Mouse (Mus musculus): Measurements from ENCODE around the gene Scrn1.

Scrn1 gene

DNA sequence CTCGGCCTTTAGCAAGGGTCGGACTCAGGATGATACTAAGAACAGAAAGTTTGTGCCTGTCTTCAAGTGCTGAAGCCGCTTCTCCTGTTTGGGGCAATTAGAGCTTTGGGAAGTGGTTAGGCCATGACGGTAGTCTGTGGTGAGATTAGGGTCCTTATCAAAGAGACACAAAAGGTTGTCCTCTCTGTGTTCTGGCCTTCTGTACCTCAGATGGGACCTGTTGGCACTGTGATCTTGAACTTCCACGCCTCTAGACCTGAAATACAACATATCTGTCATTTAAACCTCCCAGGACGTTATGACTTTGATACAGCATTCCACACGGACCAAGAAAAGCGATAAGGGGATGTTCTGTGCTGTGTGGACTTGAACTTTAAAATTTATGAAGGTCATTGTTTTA lies 37.6 kb downstream of the Scrn1 start:
- DNase-seq: no peak

DNA sequence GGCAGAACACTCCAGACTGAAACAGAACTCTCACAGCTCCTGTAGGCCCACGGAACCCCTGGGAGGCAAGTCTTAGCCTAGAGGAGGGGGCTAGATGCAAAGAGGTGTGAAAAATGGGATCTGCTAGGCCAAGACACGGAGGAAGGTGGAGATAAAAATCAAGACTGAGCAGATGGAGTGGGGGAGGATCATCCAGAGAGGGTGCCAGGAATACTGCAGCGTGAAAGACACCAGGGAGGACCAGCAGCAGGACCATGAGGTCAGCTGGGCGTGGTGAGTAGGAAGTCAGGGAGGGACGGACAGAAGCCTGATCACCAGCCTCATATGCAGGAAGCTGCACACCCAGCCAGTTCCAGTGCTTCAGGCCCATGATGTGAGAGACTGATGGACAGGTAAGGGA lies 47.5 kb downstream of the Scrn1 start:
- DNase-seq: no peak

DNA sequence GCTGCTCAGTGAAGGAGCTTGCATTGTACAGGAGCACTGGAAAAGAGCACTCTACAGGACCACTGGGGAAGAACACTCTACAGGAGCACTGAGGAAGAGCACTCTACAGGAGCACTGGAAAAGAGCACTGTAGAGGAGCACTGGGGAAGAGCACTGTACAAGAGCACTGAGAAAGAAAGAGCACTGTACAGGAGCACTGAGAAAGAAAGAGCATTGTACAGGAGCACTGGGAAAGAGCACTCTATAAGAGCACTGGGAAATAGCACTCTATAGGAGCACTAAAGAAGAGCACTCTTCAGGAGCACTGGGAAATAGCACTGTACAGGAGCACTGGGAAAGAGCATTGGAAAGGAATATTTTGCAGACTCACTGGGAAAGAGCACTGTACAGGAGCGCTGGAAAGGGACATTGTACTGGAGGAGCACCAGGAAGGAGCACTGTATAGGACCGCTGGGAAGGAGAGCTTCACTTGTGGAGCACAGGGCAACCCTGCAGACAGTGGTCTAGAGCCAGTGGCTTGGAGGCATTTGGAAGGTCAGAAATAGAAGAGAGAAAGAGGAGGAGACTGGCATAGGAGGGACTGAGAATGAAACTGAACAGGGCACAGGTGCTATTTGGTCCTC lies 49.7 kb downstream of the Scrn1 start:
- DNase-seq: no peak

DNA sequence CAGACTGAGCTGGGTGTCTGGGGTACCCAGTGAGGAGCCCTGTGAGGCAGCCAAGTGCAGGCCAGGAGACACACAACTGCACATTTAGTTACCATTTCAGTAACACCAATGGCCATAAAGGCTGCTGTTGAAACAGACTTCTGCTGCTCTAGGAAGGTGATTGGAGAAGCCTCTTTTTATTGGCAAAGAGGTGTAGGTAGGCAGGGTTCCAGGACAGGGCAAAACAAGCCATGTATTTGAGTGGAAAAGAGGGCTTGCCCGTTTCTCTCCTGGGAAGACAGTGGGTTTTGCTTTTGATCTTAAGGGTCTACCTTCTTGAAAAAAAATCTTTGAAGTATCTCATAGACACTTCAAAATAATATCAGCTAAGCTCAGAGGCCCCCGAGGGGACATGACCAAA lies 54.0 kb downstream of the Scrn1 start:
- no peak for DNase-seq

DNA sequence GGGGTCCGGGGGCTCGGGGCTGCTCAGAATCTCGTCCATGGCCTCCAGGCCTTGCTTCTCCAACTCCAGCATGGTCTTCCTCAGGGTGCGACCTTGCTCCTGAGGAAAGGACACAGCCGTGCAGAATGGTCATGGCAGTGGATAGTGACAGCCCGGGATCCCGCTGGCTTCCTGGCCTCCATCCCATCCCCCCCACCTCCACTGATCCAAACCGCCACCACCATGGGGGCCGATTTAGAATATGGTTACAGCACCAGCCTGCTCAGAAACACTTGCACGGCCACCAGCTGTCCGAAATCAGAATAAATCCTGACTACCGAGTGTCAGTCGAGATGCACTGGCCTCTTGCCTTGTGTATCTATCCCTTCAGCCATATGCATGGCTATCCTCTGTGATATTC lies 57.0 kb downstream of the Scrn1 start:
- DNase-seq: no peak

DNA sequence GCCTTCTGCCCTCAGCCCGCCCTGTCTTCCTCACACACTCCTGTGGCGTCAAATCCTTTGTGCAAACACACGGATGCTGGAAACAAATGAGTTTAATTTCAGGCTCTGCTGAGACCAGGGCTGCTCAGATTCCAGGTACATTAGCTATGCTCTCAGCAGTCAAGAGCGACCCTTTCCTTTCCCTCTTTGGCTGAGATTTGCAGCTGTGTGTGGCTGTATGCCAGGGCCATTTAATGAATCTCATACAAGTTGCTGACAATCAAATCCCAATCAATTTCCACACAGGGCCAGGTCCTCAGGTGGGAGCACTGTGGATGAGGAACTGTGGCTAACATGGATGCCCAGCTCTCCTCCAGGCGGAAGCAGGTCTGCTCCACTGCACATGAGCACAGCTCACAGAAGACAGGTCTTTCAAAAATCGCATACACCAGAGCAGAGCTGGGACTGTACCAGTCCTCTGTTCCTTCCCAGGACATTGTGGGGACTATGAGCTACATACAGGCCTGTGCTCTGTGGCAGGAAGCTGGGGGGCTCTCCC lies 58.0 kb downstream of the Scrn1 start:
- DNase-seq: no peak

DNA sequence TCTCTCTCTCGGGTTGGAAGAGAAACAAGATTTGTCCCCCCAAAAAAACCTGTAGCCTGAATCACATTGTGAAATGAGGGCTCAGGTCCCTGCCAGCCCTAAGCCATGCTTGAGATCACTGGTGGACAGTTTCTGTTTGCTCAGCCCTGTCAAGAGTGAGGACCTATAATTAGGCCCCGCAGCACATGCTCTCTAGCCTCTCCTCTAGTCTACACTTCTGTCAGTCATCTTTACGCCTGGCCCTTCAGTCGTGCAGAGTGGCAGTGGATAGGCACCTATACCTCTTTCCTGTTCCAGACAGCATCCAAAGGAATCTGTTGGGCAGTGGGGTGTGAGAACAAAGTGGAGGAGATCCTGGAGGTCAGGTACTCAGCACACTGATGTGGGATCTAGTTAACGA lies 58.5 kb downstream of the Scrn1 start:
- DNase-seq: no peak

DNA sequence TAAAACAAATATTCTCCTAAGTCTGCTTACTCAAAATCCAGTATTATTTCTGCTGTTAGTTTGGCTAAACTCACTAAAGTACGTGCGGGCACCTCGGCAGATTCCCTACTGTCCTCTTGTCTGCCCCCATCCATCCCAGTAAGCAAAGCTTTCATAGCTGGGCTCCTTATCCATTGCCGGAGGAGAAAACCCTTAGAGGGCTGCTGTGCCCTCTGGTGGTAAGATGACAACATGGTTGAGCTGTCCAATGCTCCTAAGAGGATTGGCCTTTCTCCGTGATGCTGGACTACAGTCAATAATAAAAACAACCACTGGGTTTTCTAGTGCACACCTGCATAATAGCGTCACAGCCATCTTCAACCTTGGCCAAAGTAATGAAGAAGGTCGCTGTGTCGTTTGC lies 59.3 kb downstream of the Scrn1 start:
- no peak for DNase-seq

DNA sequence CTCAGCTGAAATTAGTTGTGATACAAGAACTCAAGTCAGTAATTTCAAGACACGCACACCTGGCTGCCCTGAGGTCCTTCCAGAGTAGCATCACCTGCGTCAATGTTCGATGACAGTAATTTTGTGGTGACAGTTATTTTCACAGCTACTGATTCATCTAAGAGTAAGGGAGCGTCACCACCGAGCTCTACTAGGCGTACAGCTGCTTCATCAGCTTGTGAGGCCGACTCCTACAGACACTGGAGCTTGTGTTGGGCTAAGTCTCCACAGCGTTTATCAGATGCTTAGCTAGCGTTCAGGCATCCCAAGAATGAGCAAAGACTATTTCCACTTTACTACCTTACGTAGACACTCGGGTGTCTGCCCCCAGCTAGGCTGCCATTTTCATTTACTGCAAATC lies 60.0 kb downstream of the Scrn1 start:
- DNase-seq: no peak

DNA sequence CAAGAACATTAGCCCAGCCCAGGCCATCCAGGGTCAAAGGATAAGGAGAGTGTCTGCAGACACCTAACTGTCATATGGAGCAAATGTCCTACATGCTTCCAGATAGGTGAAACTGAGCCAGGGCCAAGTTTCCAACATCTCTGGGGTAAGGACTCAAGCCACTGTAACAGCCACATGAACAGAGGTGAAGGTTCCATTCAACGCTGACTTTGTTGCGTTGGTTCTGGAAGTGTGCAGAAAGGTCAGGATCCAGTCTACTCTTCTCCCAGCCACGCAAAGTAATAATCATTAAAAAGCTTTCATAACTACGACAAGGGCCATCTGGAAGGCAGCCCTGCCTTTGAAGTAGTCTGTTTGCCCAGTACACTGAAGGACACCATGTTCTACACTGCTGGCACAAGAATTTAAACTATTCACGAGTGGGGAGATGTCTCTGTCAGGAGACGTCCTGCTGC lies 63.6 kb downstream of the Scrn1 start:
- no peak for DNase-seq

DNA sequence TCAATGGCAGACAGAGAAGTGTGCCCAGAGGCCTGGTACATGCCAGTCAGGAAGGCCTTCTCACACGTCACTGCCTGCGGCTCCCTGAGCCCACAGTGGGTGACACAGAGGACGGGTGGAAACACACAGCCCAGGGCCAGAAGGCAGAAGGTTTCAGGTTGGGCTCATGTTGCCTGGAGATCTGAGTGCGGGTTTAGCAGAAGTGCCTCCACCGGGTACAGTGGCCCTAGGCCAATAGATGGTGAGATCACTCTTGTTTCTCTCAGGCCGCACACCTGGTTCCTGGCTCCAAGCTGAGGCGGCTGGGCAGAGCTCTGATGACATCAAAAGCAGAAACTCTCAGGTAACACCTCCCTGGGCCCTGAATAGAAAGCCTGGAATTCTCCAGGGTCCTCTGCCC lies 70.1 kb downstream of the Scrn1 start:
- no peak for DNase-seq

DNA sequence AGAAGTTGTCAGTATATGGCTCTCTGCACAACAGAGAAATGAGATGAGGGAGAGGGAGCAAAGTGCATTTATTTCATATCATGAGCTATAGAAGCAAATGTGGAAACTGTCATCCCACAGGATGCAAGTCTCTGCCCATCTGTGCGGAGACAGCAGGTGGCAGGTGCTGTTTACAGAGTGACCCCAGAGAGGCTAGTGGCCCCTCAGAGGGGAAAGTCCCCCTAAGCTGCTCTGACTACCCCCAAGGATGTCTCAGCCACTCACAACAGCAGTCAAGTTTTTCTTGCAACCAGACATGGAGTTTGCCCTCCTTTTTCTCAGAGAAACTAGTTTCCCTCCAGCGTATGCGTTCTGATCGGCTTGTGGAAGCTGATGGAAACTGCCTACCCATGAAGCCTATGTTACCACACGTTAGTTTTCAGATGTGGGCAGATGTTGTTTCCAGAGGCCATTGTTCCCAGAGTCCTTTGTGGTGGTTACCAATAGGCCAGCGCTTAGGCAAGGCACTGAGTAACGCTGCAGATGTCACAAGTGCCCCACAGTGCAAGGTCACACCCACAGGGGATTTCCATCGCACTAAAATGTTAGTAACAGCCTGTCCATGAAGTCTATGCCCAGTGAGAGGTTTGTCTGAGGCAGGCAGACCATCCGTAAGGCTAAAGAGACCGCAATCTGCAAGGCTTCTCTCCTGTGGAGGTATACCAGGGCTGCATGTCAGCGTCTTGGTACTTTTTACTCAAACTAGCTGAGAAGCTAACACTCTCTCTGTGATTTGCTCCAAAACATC lies 71.5 kb downstream of the Scrn1 start:
- DNase-seq: no peak

DNA sequence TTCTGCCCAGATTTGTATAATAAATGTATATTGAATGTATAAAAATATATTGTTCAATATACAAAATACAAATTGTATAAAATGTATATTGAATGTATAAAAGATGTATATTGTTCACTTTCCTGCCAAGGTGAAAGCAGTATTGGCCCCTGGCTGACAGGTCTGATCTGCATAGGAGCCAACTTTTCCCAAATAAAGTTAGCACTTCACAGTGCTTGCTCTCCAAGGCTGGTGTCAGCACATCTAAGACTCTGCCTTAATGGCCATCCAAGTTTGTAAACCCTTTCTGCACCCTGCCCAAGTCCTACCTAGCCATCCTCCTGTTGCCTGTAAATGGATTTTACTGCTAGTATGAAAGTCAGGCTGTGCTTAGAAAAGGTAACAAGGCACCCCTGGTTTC lies 72.2 kb downstream of the Scrn1 start:
- no peak for DNase-seq

DNA sequence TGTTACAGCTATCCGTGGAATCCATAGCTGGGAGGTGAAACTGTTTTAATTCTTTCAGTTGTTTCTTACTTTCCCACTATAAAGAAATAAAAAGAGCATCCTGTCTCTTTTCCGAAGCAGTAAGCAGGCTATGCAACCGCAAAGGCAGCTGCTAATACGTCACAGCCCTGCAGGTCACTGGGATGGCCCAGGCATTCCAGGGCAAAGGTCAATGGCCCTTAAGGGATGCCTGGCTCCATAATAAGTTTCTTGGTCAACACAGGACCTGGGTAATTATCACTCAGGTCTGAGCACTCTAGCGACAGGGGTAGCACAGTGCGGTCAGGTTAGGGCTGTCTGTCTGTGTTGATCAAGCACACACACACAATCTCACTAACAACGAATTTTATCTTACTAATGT lies 75.2 kb downstream of the Scrn1 start:
- no peak for DNase-seq

DNA sequence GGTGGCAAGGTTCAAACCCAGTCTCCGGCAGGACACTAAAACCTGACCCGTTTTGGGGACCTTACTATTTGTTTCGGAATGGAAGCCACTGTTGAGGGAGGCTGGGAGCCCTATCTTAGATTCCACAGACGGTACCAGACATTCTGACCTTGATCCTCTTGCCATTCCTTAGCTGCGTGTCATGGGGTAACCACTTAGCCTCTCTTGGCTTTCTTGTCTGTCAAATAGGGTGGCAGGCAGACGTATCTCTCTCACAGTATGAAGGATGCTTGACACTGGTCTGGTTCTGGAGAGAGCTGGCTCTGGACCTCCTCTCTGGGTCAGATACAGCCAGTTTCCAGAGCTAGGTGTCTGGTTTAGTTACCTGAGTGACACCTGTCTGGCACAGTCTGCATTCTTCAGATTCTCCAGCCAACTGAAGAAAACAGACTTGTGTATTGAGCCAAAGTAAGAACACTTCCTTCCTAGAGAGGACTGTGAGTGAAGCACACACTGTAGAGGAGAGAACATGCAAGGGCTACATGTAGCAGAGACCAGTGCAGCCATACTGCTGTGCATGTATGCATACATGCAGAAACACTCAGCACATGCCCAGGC lies 80.2 kb downstream of the Scrn1 start:
- no peak for DNase-seq

DNA sequence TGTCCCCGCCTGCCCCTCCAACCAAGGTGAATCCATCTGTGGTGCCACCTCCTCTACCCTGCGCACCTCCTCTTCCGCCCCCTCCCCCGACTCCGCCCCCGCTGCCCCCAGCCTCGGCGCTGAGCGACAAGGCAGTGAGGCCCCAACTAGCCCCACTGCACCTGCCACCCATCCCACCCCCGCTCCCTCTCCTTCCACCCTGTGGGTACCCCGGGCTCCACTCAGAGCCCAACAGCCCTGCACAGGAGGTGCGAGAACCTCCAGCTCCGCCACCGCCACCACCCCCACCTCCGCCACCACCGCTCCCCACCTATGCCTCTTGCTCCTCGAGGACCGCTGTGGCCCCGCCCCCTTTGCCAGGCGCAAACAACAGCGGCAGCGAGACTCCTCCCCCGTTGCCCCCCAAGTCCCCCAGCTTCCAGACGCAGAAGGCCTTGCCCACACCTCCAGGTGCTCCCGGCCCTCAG lies 80.8 kb downstream of the Scrn1 start:
- peak; percentile 22 to 35 for DNase-seq

DNA sequence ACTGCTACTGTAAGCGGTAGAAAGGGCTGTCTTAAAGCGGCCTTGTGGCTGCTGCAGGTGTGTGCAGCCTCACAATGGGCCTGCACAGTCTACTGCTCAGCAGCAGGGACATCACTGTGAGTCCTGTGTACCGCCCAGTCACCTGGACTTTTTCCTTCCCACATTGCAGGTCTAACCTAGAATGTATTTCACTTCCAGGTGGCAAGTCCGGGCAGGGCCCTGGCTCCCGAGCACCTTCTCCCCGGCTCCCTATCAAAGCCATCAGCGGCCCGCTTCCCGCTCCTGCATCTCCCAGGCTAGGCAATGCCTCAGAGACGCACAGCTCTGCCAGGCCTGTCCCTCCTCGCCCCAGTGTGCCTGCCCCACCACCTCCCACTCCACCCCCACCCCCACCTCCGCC lies 81.3 kb downstream of the Scrn1 start:
- DNase-seq: no peak

DNA sequence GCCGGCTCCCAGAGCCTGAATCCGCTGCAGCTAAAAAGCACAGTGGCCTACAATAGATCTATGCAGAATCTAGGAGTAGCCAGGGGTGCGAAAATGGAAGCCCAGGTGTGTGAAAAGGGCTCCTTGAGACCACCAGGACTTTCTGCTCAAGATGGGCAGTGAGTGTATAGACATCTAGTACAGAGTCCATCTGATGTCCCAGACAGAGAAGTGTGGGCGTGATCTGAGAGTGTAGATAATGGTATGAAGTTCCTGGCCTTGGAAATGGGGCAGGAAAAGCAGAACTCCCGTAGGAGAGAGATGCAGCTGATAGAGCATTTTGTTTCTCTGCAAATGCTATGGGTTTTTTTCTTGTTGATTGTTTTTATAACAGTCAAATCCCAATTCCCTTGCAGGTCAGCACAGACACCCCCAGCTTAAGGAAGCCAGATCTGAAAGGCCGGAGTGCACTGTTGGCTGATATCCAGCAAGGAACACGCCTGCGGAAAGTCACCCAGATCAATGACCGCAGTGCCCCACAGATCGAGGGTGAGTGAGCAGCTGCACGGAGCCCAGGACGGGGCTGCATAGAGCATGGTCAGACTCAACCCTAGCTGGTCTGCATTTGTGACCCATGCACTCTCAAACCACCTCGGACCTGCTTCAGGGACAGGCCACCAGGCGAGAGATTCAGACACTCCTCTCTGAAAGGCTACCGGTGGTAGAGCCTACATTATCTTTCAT lies 84.7 kb downstream of the Scrn1 start:
- DNase-seq: no peak

DNA sequence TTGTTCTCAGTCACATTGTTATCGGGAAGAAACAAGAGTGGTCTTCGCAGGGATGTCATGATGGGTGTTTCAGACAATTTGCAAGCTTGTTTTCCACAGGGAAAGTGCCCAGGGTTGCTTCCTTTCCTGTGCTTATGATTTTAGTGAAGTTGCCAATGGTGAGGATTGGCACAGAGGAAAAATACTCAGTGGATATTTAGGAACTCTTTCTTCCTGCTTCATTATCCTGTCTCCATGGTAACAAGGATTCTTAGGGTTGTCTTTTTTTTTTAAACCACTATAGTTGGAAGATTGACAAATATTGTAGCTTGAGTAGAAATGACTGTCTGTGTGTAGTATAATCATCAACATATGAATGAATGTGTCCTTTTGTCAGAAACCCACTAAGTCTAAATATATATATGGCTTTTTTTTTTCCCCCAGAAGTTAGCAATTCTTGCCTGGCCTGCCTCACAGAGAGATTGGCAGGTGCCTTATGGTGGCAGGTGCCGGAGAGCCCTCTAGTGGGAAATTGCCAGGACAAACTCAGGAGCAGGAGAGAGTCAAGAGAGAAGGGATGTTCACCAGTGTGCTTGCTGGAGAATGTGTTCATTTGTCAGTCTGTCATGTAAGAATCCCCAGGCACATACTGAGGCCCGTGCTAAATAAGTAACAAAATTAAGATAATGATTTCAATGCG lies 87.5 kb downstream of the Scrn1 start:
- DNase-seq: no peak

DNA sequence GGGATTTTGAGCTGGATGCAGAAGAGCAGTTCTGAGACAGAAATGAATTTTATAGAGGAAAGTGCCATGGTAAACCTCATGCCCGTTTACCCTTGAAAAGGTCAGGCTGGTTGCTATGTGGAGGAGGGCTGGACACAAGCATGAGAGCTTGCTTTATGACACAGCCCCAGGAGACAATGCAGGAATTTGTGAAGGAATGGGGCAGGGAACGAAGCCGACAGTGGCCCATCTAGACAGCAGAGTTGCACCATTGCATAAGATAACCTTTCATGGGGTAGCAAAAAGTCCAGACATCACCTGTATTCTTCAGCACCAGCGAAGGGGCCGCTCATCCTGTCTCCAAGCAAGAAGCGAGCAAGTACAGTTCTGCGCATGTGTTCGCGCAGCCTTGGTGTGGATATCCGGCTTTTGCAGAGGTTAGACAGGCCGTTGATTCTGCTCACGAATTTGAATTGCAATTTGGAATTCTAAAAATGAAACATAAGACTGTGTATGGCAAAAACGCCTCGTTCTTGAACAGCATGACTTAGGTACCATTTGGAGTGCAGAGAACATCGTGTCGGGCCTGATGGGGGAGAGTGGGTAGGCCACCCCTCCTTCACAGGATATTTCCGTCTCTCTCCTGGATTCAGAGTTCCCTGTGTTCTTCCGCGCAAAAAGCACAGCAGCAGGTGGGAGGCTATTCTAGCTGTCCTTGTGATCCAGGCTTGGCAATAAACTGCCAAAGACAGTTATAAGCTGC lies 90.2 kb downstream of the Scrn1 start:
- DNase-seq: no peak

DNA sequence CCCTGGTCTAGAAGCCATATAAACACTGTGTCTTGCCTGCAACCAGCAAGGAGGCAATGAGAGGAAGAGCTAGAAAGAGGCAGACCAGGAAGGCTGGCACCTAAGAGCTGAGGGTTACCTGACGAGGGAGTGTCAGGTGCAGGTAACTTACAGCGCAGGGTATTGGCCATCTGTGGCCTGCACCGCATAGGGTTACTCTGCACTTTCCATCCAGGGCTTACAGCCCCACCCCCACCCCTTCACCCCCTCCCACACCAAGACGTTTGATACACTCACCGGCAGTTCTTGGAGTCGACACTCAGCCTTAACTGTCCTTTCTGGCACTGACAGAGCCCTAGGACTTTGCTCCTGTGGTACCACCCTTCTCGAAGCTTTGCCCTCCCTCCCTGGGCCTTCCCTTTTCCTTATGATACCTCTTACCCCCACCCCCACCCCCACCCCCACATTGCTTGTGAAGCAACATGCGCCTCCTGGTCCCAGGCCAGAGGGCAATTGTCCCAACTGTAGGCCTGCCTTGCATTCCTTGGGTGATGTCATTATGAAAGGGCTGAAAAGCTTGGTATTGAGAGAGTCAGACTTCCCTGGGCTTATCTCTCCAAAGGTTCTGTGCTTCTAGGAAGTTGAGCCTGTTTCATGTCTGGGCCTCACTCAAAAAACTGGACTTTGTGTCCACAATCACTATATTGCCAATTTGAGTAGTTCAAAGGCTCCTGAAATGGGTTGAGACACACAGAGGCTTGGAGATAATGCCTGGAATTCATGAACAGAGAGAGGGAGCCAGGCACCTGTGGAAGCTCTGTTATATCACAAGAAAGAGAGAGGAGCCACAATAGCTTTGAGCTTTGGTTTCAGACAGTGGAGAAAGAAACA lies 93.2 kb downstream of the Scrn1 start:
- no peak for DNase-seq
